ENCODE assay signal across 10 mouse cellular contexts in the genomic region with DNA sequence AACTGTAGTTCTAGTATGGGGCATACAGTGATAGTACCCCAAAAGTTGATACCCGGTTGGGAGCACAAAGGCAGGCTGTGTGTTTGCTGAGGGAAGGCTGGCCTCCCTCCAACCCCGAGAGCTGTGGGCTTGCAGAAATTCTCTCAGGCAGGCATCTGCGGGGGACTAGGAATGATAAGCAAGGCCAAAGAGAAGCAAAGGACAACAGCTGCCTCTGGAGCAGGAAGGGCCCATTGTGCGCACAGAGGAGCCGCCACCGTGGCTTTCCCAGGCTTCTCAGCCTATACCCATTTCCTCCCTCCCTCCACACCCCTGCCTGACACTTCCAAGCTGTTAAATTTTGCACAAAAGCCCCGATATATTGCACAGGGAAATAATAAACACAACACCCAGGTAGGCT. TPM values are rescaled to one million over a fixed set of nuclear protein-coding genes. Genes with fewer than 3 reads are reported as not detected.
DNase-seq lines count a peak whose midpoint lies in the region; ATAC-seq and TF ChIP-seq lines count a peak whose summit lies in the region.
"Had no signal": no experiment of that assay in that cellular context is flagged by ENCODE, and none has a peak within 500 bp of the region (broad histone marks: within the 10 kb centered on the region; RNA-seq: fewer than 3 reads in every experiment).

No protein-coding gene starts in this region.

- no peak for TF ChIP-seq EP300 in stomach, postnatal 0 days (optimal IDR thresholded peaks at IDR 0.05)

- H3K4me2 ChIP-seq in liver, embryonic 12.5 days, result peak overlapping the region; percentile 99
- peak overlapping the region; percentile 97 for H3K4me2 ChIP-seq in liver, embryonic 15.5 days
- H3K4me2 ChIP-seq in stomach, postnatal 0 days (replicated peaks; ENCODE audit: low read depth), result peak overlapping the region; percentile 77

- peak overlapping the region; percentile 72 for H3K4me3 ChIP-seq in liver, embryonic 12.5 days
- peak overlapping the region; percentile 70; the same call in 1 of the 2 replicates for H3K4me3 ChIP-seq in liver, embryonic 15.5 days (replicated peaks)
- 0 out of 2 replicates have a peak overlapping the region, but pooled peaks have one; percentile 10 for H3K4me3 ChIP-seq in stomach, postnatal 0 days (ENCODE audit: low read depth, low read length)

- H3K36me3 ChIP-seq in liver, embryonic 12.5 days, result no peaks in the 10 kb centered on the region
- H3K36me3 ChIP-seq in liver, embryonic 15.5 days (replicated peaks), result no peaks in the 10 kb centered on the region
- H3K36me3 ChIP-seq in stomach, postnatal 0 days (ENCODE audit: control insufficient read depth, insufficient read depth, low read length), result no peaks in the 10 kb centered on the region

- H3K4me1 ChIP-seq in liver, embryonic 12.5 days, result peaks cover 67% of the 10 kb centered on the region
- peaks cover 61% of the 10 kb centered on the region for H3K4me1 ChIP-seq in liver, embryonic 15.5 days (replicated peaks)
- H3K4me1 ChIP-seq in stomach, postnatal 0 days (replicated peaks; ENCODE audit: control insufficient read depth, insufficient read depth), result no peaks in the 10 kb centered on the region

- H3K27me3 ChIP-seq in liver, embryonic 12.5 days (replicated peaks), result peaks cover 21% of the 10 kb centered on the region
- H3K27me3 ChIP-seq in liver, embryonic 15.5 days, result peaks cover 23% of the 10 kb centered on the region
- no peaks in the 10 kb centered on the region for H3K27me3 ChIP-seq in stomach, postnatal 0 days (ENCODE audit: control insufficient read depth, insufficient read depth, low read length)

- ATAC-seq in liver, embryonic 12.5 days, result no peak
- ATAC-seq in liver, embryonic 15.5 days (ENCODE audit: insufficient read depth), result no peak
- no peak for ATAC-seq in stomach, postnatal 0 days (ENCODE audit: low FRiP score, low TSS enrichment)

- WGBS in liver, embryonic 12.5 days (ENCODE audit: insufficient replicate concordance), result 13% methylated on average over 7 of the region's 7 CpGs
- 13% methylated on average over 7 of the region's 7 CpGs for WGBS in liver, embryonic 15.5 days (ENCODE audit: insufficient replicate concordance)
- 13% methylated on average over 7 of the region's 7 CpGs for WGBS in stomach, postnatal 0 days

- H3K9ac ChIP-seq in liver, embryonic 12.5 days, result no peak overlapping the region
- no peak overlapping the region for H3K9ac ChIP-seq in liver, embryonic 15.5 days
- no peak overlapping the region for H3K9ac ChIP-seq in stomach, postnatal 0 days (ENCODE audit: low read length)

- no peak for TF ChIP-seq CTCF in stomach, postnatal 0 days (IDR thresholded peaks at IDR 0.05; ENCODE audit: low read depth)

- peak; percentile 15 to 19 for DNase-seq in cerebellum, adult 18-20 months
- DNase-seq in cerebellum, adult 9-11 months, result no peak
- DNase-seq in liver, result no peak
- DNase-seq in stomach, postnatal 0 days (ENCODE audit: low spot score), result no peak
- DNase-seq in adrenal gland, adult 8-10 months, result no peak
- DNase-seq in kidney, adult 18-20 months, result no peak
- DNase-seq: gastrocnemius, postnatal 36 days had no signal

- no peaks in the 10 kb centered on the region for H3K9me3 ChIP-seq in liver, embryonic 12.5 days (replicated peaks)
- no peaks in the 10 kb centered on the region for H3K9me3 ChIP-seq in liver, embryonic 15.5 days (replicated peaks)
- H3K9me3 ChIP-seq in stomach, postnatal 0 days (ENCODE audit: control insufficient read depth, low read length), result no peaks in the 10 kb centered on the region

- peak overlapping the region; percentile 34; the same call in 1 of the 2 replicates for H3K27ac ChIP-seq in liver, embryonic 12.5 days
- peak overlapping the region; percentile 57; the same call in 1 of the 2 replicates for H3K27ac ChIP-seq in liver, embryonic 15.5 days (replicated peaks)
- peak overlapping the region; percentile 40; the same call in 1 of the 2 replicates for H3K27ac ChIP-seq in stomach, postnatal 0 days (replicated peaks)
- H3K27ac ChIP-seq: macrophage had no signal

RNA-seq across cellular contexts. Expression of a gene that starts 1.4 kb away (rescaled TPM):
- polyA plus RNA-seq in liver, embryonic 12.5 days (2016; fragmentation: Nextera tagmentation; extraction: Ambion mirVana), result 4.6 TPM in 2 replicates
- polyA plus RNA-seq in liver, embryonic 15.5 days (2015; fragmentation: Nextera tagmentation; extraction: Ambion mirVana), result 3.0 and 3.4 TPM in 2 replicates
- polyA plus RNA-seq in stomach, postnatal 0 days (2015; fragmentation: Nextera tagmentation; extraction: Ambion mirVana), result 12.4 and 13.1 TPM in 2 replicates
- total RNA-seq in adrenal gland, adult 8-10 months (2022), result 1 to 10 TPM; 2.3 to 2.8 (median 2.4) TPM
- polyA plus RNA-seq: macrophage had no signal

RNA-seq across cellular contexts. Expression of a gene that starts 15.5 kb away (rescaled TPM):
- polyA plus RNA-seq in liver, embryonic 12.5 days (2016; fragmentation: Nextera tagmentation; extraction: Ambion mirVana), result 27.4 and 32.2 TPM in 2 replicates
- 15.5 and 16.7 TPM in 2 replicates for polyA plus RNA-seq in liver, embryonic 15.5 days (2015; fragmentation: Nextera tagmentation; extraction: Ambion mirVana)
- polyA plus RNA-seq in stomach, postnatal 0 days (2015; fragmentation: Nextera tagmentation; extraction: Ambion mirVana), result 5.3 and 5.7 TPM in 2 replicates
- 1 to 10 TPM; 4.3 to 7.4 (median 5.5) TPM for total RNA-seq in adrenal gland, adult 8-10 months (2022)

RNA-seq across cellular contexts. Expression of a gene that starts 39.7 kb away (rescaled TPM):
- polyA plus RNA-seq in liver, embryonic 12.5 days (2016; fragmentation: Nextera tagmentation; extraction: Ambion mirVana), result 79.2 and 94.3 TPM in 2 replicates
- 50.6 and 54.5 TPM in 2 replicates for polyA plus RNA-seq in liver, embryonic 15.5 days (2015; fragmentation: Nextera tagmentation; extraction: Ambion mirVana)
- polyA plus RNA-seq in stomach, postnatal 0 days (2015; fragmentation: Nextera tagmentation; extraction: Ambion mirVana), result 133 and 146 TPM in 2 replicates
- total RNA-seq in adrenal gland, adult 8-10 months (2022), result 100 to 1,000 TPM; 223 to 301 (median 278) TPM

Comparison
In these comparisons a context has a peak if more than half of its experiments do, and no peak if none do; other contexts are left out.
1. DNase-seq: peak in cerebellum, adult 18-20 months (2 of 2); none in cerebellum, adult 9-11 months (single experiment), liver (single experiment), stomach, postnatal 0 days (single experiment), adrenal gland, adult 8-10 months (single experiment) and kidney, adult 18-20 months (single experiment).
2. H3K4me3 ChIP-seq: peak in every context shown above with its lines; median percentile 72 in liver, embryonic 12.5 days; 70 in liver, embryonic 15.5 days; 10 in stomach, postnatal 0 days.
3. Peak in every context shown above with its lines, with median percentiles within 50 percentile points of each other: H3K27ac ChIP-seq and H3K4me2 ChIP-seq.